Mouse (Mus musculus) embryonic fibroblast, embryonic 13.5 days (primary cell): Measurements from ENCODE around the gene 1700001K19Rik.

ENCODE experiments used
- CTCF ChIP-seq: IDR thresholded peaks from 2 replicates; pipeline ENCODE4 v1.5.1; 2011; ENCODE audit warnings: mild to moderate bottlenecking, control low read depth, low read length, moderate library complexity, borderline replicate concordance; ENCODE audit not compliant: insufficient read depth
- POLR2A ChIP-seq: IDR thresholded peaks from 2 replicates; pipeline ENCODE4 v1.6.1; 2011; ENCODE audit warnings: low read depth, mild to moderate bottlenecking, control low read depth, low read length, moderate library complexity

- TF ChIP-seq CTCF, result no peak
- no peak; the same call in 1 of the 2 replicates for TF ChIP-seq POLR2A
These were observed 5.7 kb upstream of the 1700001K19Rik start for GRCm38 (mm10) chr12:110687894-110688734.
